In the genomic region with DNA sequence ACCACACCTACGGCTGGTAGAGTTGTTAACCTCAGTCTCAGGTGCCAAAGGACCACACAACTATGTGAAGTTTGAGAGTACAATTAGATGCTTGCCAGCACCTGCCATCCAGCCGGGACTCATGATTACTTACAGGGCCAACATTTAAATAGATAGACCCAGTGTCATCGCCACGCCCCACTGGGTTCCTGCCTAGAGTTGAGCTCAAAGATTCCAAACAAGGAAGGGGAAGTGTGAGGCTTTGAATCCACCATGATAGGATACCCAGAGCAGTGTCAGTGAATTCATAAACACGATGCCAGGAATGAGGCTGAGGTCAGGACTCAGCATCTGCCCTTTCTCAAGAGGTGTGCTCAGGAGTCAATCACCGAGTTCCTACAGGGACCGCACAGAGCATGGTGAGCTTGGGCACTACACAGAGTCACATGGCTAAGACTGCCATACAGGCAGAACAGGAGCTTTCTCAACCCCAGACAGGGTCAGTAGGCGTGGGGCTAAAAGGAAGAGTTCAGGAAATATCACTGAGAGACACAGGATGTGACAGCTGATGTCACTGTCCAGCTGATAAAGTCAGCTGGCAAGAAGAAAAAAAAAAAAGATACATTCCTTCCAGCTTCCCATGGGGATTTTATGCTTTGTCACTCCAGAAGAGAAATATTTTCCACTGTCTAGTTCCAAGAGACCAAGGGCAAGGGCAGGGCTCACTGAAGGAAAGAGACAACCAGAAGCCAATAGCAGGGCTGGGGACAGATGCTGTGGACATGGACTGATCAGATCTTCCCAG, we compare ENCODE assay signal across 11 mouse cellular contexts. TPM values are rescaled to one million over a fixed set of nuclear protein-coding genes. Genes with fewer than 3 reads are reported as not detected.
DNase-seq lines count a peak whose midpoint lies in the region; ATAC-seq lines count a peak whose summit lies in the region.
"Had no signal": no experiment of that assay in that cellular context is flagged by ENCODE, and none has a peak within 500 bp of the region (broad histone marks: within the 10 kb centered on the region; RNA-seq: fewer than 3 reads in every experiment).

No protein-coding gene starts in this region.

- ATAC-seq in liver, embryonic 13.5 days (ENCODE audit: low read depth), result 0 out of 2 replicates have a peak, but pooled peaks have one; percentile 15
- ATAC-seq in liver, embryonic 12.5 days, result no peak
- ATAC-seq in forebrain, embryonic 13.5 days, result no peak
- ATAC-seq in neural tube, embryonic 15.5 days (ENCODE audit: low FRiP score), result no peak

- peaks cover 8% of the 10 kb centered on the region for H3K4me1 ChIP-seq in liver, embryonic 13.5 days (replicated peaks)
- peaks cover 14% of the 10 kb centered on the region; the same call in 1 of the 2 replicates for H3K4me1 ChIP-seq in liver, embryonic 12.5 days
- H3K4me1 ChIP-seq in forebrain, embryonic 13.5 days, result no peaks in the 10 kb centered on the region
- peaks cover 7% of the 10 kb centered on the region; the same call in 1 of the 2 replicates for H3K4me1 ChIP-seq in neural tube, embryonic 15.5 days
- H3K4me1 ChIP-seq: hindbrain, embryonic 15.5 days had no signal

- no peak overlapping the region for H3K27ac ChIP-seq in liver, embryonic 13.5 days
- H3K27ac ChIP-seq in liver, embryonic 12.5 days, result no peak overlapping the region
- H3K27ac ChIP-seq in forebrain, embryonic 13.5 days, result no peak overlapping the region
- H3K27ac ChIP-seq in neural tube, embryonic 15.5 days (replicated peaks), result no peak overlapping the region
- H3K27ac ChIP-seq: forebrain, embryonic 12.5 days; hindbrain, embryonic 15.5 days; midbrain, embryonic 10.5 days had no signal

- WGBS in liver, embryonic 13.5 days (ENCODE audit: insufficient replicate concordance), result 60% methylated on average over 8 of the region's 8 CpGs
- WGBS in liver, embryonic 12.5 days (ENCODE audit: insufficient replicate concordance), result 58% methylated on average over 8 of the region's 8 CpGs
- 87% methylated on average over 8 of the region's 8 CpGs for WGBS in forebrain, embryonic 13.5 days
- 90% methylated on average over 8 of the region's 8 CpGs for WGBS in neural tube, embryonic 15.5 days

- H3K27me3 ChIP-seq in liver, embryonic 13.5 days, result no peaks in the 10 kb centered on the region
- H3K27me3 ChIP-seq in liver, embryonic 12.5 days (replicated peaks), result no peaks in the 10 kb centered on the region
- no peaks in the 10 kb centered on the region for H3K27me3 ChIP-seq in forebrain, embryonic 13.5 days
- no peaks in the 10 kb centered on the region for H3K27me3 ChIP-seq in neural tube, embryonic 15.5 days (replicated peaks)
- H3K27me3 ChIP-seq: hindbrain, embryonic 15.5 days had no signal

- H3K9ac ChIP-seq in liver, embryonic 13.5 days, result no peak overlapping the region
- H3K9ac ChIP-seq in liver, embryonic 12.5 days, result no peak overlapping the region
- H3K9ac ChIP-seq in forebrain, embryonic 13.5 days, result no peak overlapping the region
- H3K9ac ChIP-seq in neural tube, embryonic 15.5 days (replicated peaks), result no peak overlapping the region
- H3K9ac ChIP-seq: forebrain, embryonic 12.5 days; hindbrain, embryonic 15.5 days had no signal

- H3K36me3 ChIP-seq in liver, embryonic 13.5 days, result no peaks in the 10 kb centered on the region
- no peaks in the 10 kb centered on the region for H3K36me3 ChIP-seq in liver, embryonic 12.5 days
- H3K36me3 ChIP-seq in forebrain, embryonic 13.5 days (ENCODE audit: poor library complexity, severe bottlenecking), result no peaks in the 10 kb centered on the region
- H3K36me3 ChIP-seq in neural tube, embryonic 15.5 days, result no peaks in the 10 kb centered on the region
- H3K36me3 ChIP-seq: forebrain, embryonic 12.5 days; hindbrain, embryonic 15.5 days; midbrain, embryonic 10.5 days had no signal

- DNase-seq in liver, embryonic 13.5 days, result no peak
- DNase-seq in heart, adult 8-10 months (ENCODE audit: low spot score), result peak; percentile 62
- DNase-seq in kidney, postnatal 25 days, result peak; percentile 57 to 75
- DNase-seq in layer of hippocampus, adult 9-10 months (ENCODE audit: low spot score), result no peak
- DNase-seq: thymus, postnatal 25 days had no signal

- H3K9me3 ChIP-seq in liver, embryonic 13.5 days (replicated peaks), result no peaks in the 10 kb centered on the region
- no peaks in the 10 kb centered on the region for H3K9me3 ChIP-seq in liver, embryonic 12.5 days (replicated peaks)
- no peaks in the 10 kb centered on the region for H3K9me3 ChIP-seq in forebrain, embryonic 13.5 days (replicated peaks)
- no peaks in the 10 kb centered on the region for H3K9me3 ChIP-seq in neural tube, embryonic 15.5 days (replicated peaks)
- H3K9me3 ChIP-seq: forebrain, embryonic 12.5 days; hindbrain, embryonic 15.5 days; midbrain, embryonic 10.5 days had no signal

- H3K4me3 ChIP-seq in liver, embryonic 13.5 days (replicated peaks), result no peak overlapping the region
- no peak overlapping the region for H3K4me3 ChIP-seq in liver, embryonic 12.5 days
- H3K4me3 ChIP-seq in forebrain, embryonic 13.5 days, result no peak overlapping the region
- no peak overlapping the region for H3K4me3 ChIP-seq in neural tube, embryonic 15.5 days (replicated peaks)
- H3K4me3 ChIP-seq: forebrain, embryonic 12.5 days; hindbrain, embryonic 15.5 days; midbrain, embryonic 10.5 days had no signal

- H3K4me2 ChIP-seq in liver, embryonic 13.5 days, result no peak overlapping the region
- H3K4me2 ChIP-seq in liver, embryonic 12.5 days, result no peak overlapping the region
- H3K4me2 ChIP-seq in forebrain, embryonic 13.5 days, result no peak overlapping the region
- H3K4me2 ChIP-seq in neural tube, embryonic 15.5 days, result no peak overlapping the region
- H3K4me2 ChIP-seq: forebrain, embryonic 12.5 days; hindbrain, embryonic 15.5 days had no signal

RNA-seq across cellular contexts. Expression of a gene that starts 30.2 kb away (rescaled TPM):
- 1.2 and 1.7 TPM in 2 replicates for polyA plus RNA-seq in liver, embryonic 13.5 days (2015; fragmentation: Nextera tagmentation; extraction: Ambion mirVana)
- 2.1 and 2.8 TPM in 2 replicates for polyA plus RNA-seq in liver, embryonic 12.5 days (2016; fragmentation: Nextera tagmentation; extraction: Ambion mirVana)
- total RNA-seq in heart, adult 8-10 months (2022), result 100 to 1,000 TPM; 120 to 156 (median 130) TPM
- 14.0 and 16.5 TPM in 2 replicates for polyA plus RNA-seq in forebrain, embryonic 13.5 days (2015; fragmentation: Nextera tagmentation; extraction: Ambion mirVana)
- 21.9 and 24.1 TPM in 2 replicates for polyA plus RNA-seq in neural tube, embryonic 15.5 days (2015; fragmentation: Nextera tagmentation; extraction: Ambion mirVana)

Comparison
In these comparisons a context has a peak if more than half of its experiments do, and no peak if none do; other contexts are left out.
1. DNase-seq: peak in heart, adult 8-10 months (single experiment) and kidney, postnatal 25 days (2 of 2); none in liver, embryonic 13.5 days (single experiment) and layer of hippocampus, adult 9-10 months (single experiment).